Mouse (Mus musculus) liver, adult 2 months (tissue): Measurements from ENCODE around the gene Gm6583.

ENCODE experiments used
- CTCF ChIP-seq: fragments of 200-500 bp; IDR thresholded peaks from 2 replicates; pipeline ENCODE4 v1.5.1; 2011; ENCODE audit warnings: low read depth, low read length, control low read depth
- POLR2A ChIP-seq: fragments of 200-500 bp; IDR thresholded peaks from 2 replicates; pipeline ENCODE4 v1.6.1; 2011; ENCODE audit warnings: low read length, control low read depth; ENCODE audit not compliant: insufficient read depth; ENCODE audit errors: extremely low read depth

DNA sequence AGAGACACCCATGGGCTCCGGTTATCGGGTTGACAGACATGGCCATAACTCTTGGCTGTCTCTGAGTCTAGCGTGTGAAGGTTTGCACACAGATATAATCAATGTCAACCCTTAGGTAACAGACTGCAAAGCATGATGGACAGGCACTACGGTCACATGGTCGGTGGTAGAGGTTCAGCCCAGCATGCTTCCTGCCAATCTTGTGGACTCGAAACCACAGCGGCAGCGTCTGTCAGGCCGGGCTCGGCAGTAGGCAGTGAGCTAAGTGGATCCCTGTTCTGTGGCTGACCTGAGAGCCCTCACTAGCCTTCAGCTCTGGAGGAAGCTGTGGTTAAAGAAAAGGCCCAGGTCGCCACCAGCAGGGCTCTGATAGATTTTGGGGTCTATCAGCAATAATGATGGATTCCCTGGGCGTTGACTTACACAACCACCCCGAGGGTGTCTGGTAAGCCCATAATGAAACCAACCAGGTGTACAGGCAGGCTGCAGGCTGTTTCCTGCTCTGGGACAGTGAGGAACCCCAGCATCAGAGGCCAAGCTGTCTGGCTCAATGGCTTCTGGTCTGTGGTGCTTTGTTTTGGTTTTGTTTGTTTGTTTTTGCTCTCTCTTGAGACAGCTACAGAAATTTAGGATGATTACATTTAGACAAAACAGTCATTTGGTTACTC is 29.1 kb upstream of the Gm6583 start:
- no peak for TF ChIP-seq CTCF
- TF ChIP-seq POLR2A = no peak
